Mouse (Mus musculus): ENCODE measurements around the gene Ring1.
A peak's percentile ranks its signal among the peaks of the same experiment; 100 is the strongest.

Ring1 gene

DNA sequence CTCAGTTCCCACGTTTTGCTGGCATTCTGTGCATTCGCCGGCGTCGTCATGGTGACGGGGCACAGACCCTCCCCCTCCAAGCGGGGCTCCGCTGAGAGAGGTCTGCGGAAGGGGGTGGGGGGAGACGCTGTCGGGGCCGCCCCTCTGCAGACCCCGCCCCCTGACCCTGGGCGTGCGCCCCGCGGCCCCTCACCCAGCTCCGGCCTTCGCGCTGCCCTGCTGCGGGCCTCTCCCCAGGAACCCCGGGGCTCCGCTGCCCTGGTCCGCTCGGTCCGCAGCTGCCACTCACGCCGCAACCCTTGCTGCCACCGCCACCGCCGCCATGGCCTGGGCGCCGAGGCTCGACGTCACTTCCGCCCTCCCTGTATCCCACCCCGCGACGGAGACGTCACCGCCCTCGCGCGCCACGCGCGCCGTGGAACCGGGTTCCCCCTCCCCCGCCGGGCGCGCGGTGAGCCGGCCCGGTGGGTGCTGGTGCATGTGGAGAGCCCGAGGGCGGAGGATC lies at the start of gene Ring1:
Gene Ring1 (minus strand): TSS at position 364 of the 505 bp plus-strand sequence.
- DNase-seq: peak; percentile 82 to 87

DNA sequence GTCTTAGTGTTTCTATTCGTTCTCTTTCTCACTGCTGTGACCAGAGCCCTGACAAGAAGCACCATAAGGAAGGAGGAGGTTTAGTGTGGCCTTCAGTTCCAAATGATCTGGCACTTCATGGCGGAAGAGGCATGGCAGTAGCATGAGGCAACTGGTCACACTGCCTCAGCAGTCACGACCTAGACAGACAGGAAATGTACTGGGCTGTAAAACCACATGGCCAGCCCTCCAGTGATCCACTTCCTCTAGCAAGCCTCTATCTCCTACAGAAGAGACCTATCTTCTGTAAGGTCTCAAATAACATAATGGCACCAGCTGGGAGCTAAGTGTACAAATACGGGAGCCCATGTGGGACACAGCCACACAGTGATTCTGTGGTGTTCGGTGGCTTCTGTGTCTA lies 47.6 kb upstream of the Ring1 start:
- DNase-seq: no peak

DNA sequence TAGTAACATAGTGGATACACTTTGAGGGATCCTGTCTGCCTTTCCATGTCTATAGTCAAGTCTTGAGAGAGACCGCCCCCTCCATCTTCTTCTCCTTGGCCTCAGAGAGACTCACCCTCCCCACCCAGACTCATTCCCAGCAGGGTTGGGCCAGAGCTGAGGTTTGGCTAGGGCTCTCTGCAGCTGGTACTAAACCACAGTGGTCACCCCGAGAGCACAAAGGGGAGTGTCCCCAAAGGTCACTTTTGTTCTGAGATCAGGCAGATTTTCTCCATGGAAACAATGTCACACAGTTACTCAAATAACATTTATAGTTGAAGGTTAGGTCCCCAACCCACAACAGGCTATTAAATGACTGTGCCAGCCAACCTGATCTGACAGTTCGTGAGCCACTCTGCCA lies 44.4 kb upstream of the Ring1 start:
- DNase-seq: peak in 1 of 2 experiments; percentile 14

DNA sequence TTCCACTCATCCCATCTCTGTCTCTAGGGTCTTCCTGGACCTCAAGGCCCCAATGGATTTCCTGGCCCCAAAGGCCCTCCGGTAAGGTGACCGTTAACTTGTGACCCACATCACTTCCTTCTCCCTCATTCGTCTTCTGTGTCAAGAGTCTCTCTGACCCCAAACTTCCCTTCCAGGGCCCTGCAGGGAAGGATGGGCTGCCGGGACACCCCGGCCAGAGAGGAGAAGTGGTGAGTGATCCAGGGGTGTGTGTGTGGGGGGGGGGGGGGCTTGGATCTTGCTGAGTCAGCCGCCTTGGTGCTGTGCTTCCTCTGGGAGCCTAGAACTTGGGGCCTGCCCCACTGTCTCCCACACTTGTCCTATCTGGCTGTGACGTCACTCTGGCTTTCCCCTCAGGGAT lies 32.7 kb upstream of the Ring1 start:
- no peak for DNase-seq

DNA sequence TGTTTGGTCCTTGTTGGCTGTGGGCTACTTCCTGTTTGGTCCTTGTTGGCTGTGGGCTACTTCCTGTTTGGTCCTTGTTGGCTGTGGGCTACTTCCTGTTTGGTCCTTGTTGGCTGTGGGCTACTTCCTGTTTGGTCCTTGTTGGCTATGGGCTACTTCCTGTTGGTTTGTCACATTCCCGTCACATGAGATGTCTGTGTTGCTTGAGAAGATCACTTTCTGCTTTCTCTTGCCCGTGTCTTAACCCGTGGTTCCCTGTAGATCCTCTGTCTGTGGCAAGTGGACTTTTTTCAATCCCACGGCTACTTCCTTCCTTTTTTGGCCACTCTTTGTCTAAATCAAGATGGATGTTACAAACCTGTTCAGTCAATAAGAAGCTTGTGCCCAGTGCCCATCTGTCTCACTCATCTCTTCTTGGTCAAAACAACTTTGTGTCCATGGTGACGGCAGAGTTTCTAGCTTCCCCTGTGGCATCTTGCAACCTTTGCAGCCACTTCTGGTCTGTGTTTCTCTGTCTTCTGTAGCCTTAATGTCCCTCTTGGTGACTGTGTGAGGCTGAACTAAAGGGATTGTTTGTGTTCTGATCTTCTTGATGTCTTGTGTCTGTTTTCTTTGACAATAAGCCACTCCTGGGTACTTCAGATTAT lies 23.0 kb upstream of the Ring1 start:
- no peak for DNase-seq

DNA sequence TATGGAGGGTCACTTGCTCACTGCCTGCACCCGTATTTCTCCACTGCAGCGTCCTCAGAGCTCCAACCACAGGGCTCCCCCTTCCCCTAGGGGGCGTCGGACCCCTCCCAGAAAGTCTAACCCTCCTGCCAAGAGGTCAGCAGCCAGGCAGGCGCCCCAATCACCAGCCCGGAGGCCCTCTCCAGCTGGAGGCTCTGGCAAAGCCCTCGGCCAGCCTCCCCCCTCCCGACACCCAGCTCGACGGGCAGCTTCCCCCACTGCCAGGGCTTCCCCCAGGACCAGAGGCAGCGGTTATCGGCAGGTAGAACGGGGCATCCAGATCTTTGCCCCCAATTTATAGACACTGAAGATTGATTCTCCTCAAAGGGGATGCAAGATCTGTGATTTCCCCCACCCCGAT lies 21.5 kb upstream of the Ring1 start:
- no peak for DNase-seq

DNA sequence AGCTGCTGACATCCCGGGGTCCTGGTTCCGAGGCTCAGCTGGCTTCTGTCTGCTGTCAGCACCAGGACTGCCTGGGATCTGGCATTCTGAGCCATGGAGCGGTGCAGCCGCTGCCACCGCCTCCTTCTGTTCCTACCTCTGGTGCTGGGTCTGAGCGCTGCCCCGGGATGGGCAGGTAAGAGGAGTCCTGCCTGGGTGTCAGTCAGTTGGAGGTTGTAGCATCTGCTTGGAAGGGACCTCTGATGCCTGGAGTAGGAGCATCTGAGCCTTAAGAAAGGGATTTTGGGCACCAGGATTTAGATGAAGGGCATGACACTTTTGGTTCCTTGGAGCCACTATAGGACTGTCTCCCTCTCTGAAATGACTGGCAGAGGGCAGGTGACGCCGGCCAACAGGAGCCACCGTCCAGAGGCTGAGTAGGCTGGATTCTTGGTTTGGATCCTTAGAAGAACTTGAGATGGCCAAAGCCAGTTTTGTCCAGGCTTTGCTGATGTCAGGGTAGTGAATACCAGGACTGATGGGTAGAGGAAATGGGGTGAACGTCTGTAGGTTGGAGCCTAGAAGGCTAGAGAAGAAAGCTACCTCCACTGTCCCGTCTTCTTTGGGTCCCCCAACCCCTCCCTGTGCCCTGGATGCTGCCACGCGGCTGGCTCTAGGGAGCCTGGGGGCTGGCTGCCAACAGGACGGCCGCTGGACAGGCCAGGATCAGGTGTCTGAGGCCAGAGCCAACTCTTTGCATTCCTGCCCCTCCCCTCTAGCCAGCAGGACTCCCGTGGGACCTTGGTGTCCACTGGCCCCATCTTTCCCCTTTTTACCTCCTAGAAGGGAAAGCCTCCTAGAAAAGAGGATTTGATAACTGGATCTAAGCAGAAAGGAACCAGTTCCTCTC lies 15.3 kb upstream of the Ring1 start:
- DNase-seq: no peak

DNA sequence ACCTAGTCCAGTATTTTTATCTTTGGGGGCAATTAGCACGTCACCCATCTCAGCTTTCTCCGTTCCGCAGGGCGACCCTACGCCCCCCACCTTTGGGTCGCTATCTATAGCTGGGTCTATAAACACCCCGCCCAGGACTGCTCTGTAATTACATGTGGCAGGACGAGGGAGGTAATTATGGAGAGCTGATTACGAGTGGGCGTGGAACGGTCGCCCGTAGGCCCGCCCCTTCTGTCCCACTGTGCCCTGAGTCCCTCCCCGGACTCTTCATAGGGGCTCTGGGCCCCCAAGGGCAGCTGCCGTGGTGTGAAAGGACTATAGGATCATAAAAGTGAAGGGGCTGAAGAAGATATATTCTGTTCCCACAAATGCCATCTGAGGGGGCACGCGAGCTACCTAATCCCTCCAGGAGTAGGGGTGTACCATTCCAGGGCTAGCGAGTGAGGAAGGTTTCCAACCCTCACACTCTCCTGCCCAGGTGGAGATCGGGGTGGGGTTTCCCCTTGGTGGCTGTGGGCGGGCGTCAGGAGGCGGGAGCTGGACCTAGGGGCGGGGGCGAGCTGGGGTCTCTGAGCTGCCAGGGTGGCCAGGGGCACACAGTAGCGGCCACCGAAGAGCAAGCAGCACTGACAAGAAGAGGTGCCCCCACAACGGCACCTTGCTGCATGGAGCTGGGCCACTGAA lies 14.5 kb upstream of the Ring1 start, which contains the start of gene Col11a2:
Gene Col11a2 (plus strand): TSS at position 560 of the 684 bp plus-strand sequence.
- DNase-seq: no peak

DNA sequence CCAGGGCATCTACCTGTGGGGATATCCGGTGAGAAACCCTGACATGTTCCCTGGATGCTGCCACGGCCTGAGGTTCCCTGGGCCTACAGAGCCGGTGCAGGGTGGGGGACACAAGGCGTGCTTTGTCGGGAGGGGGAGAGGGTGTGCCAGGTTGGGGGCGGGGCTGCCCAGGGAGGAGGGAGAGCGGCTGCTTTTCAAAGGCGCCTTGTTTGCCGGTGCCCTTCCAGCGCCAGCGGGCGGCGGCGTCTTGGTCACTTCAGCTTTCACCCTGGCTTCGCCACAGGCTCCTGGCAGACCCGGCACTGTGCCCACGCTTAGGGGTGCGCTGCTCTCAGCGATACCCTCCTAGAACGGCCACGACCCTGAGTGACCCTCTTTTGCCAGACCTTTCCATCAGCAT lies 14.0 kb upstream of the Ring1 start:
- no peak for DNase-seq

DNA sequence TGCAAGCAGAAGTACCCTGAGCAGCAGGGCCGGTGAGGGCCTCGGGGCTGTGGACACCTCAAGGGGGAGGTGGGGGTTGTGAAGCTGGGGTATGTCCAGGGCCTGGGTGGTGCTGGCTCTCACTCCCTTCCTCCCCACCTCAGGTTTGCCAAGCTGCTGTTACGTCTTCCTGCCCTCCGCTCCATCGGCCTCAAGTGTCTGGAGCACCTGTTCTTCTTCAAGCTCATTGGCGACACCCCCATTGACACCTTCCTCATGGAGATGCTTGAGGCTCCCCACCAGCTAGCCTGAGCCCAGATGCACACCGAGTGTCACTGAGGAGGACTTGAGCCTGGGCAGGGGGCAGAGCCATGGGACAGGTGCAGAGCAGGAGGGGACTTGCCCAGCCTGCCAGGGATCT lies 12.8 kb upstream of the Ring1 start:
- DNase-seq: no peak

DNA sequence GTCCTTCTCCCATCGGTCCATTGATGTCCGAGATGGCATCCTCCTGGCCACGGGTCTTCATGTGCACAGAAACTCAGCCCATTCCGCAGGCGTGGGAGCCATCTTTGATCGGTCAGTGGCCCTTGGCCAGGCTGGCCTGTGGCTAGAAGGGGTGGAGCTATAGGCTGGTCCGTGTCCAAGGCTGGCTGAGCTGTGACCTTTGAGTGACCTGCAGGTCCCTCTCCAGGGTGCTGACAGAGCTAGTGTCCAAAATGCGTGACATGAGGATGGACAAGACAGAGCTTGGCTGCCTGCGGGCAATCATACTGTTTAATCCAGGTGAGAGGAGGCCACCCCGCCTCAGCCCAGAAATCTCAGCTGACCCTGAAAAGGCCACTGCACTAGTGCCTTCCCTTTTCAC lies 12.2 kb upstream of the Ring1 start:
- no peak for DNase-seq

DNA sequence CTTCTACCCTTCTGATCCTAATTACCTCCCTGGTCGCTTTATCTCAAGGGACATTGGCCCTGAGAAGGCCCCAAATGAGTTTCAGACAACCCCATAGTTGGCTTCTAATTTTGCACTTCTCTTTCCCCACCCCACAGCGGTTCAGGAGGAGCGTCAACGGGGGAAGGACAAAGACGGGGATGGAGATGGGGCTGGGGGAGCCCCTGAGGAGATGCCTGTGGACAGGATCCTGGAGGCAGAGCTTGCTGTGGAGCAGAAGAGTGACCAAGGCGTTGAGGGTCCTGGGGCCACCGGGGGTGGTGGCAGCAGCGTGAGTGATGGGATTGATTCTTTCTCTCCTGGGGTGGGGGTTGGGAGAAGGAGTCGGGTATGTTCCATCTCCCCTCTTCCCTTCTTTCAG lies 11.0 kb upstream of the Ring1 start:
- DNase-seq: no peak

DNA sequence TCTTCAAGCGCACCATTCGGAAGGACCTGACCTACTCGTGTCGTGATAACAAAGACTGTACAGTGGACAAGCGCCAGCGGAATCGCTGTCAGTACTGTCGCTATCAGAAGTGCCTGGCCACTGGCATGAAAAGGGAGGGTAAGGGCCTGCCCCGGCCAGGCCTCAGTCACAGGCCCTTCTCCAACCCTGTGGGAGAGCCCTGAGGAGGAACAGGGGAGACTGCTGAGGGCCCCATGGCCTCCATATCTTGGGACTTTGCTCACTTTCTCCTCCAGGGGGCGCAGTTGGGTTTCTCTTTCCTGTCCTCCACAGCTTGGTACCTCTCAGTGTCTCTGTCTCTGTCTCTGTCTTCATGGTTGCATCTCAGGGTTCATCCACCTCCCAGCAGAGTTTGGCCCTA lies 9.6 kb upstream of the Ring1 start:
- peak; percentile 58 to 64 for DNase-seq

DNA sequence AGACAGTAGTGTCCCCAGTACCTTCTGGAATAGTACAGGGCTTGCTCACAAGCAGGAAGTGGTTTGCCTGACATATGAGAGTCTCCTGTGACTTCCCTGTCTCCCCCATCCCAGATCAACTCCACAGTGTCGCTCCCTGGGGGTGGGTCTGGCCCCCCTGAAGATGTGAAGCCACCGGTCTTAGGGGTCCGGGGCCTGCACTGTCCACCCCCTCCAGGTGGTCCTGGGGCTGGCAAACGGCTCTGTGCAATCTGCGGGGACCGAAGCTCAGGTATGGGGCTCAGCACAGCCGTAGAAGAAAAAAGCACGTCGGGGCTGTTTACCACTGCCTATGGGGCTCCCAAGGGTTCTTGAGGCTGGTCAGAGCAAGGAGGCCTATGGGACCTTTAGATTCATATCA lies 9.0 kb upstream of the Ring1 start:
- DNase-seq: no peak

DNA sequence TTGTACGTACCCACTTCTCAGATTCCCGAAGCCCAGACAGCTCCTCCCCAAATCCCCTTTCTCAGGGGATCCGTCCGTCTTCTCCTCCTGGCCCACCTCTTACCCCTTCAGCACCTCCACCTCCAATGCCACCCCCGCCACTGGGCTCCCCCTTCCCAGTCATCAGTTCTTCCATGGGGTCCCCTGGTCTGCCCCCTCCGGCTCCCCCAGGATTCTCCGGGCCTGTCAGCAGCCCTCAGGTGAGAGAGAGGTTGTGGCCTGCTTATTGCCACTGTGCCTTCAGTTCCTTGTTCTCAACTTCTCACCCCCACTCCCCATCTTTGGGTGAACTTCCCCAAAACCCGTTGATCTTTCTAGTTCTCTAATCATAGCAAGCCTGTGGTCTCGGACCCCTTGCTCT lies 8.3 kb upstream of the Ring1 start:
- no peak for DNase-seq

DNA sequence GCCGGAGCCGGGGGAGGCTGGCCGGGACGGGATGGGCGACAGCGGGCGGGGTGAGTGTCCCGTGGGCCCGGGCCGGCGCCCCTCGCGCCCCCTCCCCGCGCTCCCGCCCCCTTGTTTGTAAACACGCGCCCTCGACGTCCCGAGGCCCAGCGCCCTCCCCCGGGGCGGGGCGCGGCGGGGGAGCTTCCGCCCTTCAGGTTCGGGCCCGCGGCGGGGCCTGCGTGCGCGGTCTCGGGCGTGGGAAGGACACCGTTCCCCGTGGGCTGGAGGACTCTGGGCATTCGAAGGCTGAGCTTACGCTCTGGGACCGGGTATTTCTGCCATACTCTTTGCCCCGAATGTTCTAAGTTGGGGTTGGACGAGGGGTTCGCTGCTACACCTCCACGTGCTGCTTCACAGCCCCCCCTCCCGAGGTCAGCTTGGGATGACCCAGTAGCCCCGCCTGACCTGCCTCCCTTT lies 7.7 kb upstream of the Ring1 start:
- peak in 1 of 2 experiments; percentile 71 for DNase-seq

DNA sequence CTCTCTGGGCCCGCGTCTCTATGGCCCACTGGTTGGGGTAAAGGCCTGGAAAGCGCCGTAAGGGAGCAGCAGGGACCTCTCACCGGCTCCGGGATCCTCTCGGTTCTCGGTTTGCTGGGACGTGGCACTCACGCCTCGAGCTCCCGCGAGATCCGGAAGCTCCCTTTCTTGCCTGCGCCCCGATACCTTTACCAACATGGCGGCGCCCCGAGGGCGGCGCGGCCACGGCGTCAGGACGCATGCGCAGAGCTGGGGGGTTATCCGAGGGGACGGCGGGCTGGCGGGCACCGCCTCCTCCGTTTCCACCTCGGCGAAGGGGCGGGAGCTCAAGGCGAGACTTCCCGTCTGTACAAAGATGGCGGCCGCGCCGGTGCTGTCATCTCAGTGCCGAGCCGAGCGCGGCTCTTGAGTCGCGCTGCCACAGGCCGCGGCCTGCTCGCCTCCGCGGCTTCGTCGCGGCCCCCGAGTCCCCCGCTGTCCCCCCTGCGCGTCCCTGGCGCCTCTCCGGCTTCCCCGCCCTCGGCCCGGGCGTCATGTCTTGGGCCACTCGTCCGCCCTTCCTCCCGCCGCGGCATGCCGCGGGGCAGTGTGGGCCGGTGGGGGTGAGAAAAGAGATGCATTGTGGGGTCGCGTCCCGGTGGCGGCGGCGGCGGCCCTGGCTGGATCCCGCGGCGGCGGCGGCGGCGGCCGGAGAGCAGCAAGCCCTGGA lies 7.1 kb upstream of the Ring1 start, which contains the start of the genes Slc39a7 and Rxrb:
Gene Slc39a7 (minus strand): TSS at position 218 of the 709 bp plus-strand sequence.
Gene Rxrb (plus strand): TSS at position 348 of the 709 bp plus-strand sequence.
- peak; percentile 97 to 98 for DNase-seq

DNA sequence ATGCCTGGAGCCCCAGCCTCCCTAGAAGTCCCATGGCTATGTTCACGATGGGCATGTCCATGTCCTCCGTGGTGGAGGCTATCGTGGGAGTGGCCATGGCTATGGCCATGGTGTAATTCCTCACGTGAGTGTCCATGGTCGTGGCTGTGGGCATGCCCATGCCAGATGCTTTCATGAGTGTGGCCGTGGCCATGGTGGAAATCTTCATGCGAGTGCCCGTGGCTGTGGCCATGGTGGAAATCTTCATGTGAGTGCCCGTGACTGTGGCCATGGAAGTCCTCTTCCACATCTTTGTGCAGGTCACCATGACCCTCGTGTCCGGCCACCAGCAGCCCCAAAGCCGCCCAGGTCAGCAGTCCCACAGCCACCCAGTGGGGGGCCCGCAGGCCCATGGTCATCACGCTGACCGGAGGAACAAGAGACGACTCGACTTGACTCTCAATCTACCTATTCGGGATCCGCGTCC lies 6.4 kb upstream of the Ring1 start:
- peak in 1 of 2 experiments; percentile 42 for DNase-seq

DNA sequence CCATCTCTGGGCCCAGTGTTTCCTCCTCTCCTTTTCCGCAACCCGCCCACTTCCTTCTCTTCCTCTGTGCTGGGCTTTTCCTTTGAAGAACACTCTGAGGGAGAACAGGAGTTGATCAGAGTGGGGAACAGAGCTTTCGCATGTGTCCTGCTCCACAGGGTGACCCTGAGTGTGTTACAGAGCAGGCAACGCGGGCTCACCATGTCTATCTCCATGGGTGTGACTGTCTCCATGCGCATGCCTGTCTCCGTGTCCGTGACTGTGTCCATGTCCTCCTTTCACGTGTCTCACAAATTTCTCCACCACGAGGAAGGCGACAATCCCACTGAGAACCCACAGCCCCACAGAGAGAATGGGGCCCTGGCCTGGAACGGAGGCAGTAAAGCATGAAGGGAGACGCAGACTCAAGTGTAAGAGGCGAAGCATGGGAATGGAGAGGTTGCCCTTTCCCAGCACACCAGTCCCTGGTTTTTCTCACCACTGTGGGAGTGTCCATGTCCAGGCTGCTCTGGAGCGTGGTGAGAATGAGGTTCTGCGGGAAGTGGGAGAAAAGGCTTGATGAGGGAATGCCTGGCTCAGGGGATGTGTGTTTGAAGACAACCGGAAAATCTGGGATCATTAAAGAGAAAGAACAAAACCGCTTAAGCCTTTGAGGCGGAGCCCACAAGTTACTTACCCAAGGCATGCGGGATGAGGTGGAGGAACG lies 5.6 kb upstream of the Ring1 start:
- DNase-seq: no peak

DNA sequence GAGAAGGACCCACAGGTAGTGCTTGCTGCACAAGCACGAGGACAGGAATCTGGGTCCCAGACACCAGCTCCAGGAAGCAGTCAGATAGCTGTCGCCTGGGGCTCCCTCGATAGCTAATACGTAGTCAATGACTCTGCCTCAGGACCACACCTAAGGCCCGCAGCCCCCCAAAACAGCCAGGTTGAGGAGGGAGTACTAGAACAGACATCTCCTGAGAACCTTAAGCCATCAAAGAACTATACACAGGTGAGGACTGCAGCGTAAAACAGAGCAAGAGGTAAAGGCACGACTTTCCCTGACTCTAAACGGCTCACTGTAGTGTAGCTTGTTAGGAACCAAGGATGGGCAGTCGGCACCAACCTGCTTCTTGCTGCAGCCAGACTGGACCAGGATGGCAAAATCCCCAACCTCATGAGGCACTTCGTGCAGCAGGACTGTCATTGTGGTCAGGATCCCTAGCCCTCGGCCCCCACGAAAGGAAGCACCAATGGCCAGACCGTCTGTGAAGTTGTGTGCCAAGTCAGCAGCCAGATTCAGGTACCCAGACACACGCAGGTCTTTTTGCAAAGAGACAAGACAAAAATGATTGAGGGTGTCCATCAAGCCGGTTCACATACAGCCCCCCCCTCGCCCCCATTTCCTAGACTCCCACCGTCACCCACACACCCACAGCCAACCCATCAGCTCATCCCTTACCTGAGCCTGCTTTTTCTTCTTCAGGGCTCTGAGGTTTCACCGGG lies 4.8 kb upstream of the Ring1 start:
- DNase-seq: no peak
